Mouse (Mus musculus): ENCODE data around the gene Nelfb.

Nelfb gene

GRCm38 (mm10) chr2:25197946-25198345 is 13.3 kb downstream of the Nelfb start:
- no peak for DNase-seq (ENCODE audit: extremely low spot score, low read depth, low spot score)

- DNase-seq (ENCODE audit: extremely low spot score, low read depth, low spot score) = no peak
These were observed 14.1 kb downstream of the Nelfb start for GRCm38 (mm10) chr2:25197191-25197590.

GRCm38 (mm10) chr2:25196172-25196954 is 14.9 kb downstream of the Nelfb start, which contains the start of gene Tor4a:
TSS of gene Tor4a (minus strand) at chr2:25196886.
- DNase-seq (ENCODE audit: extremely low spot score, low read depth, low spot score) = no peak

GRCm38 (mm10) chr2:25195211-25196156 is 15.8 kb downstream of the Nelfb start:
- no peak for DNase-seq (ENCODE audit: extremely low spot score, low read depth, low spot score)

GRCm38 (mm10) chr2:25194486-25195171 is 16.7 kb downstream of the Nelfb start:
- no peak for DNase-seq (ENCODE audit: extremely low spot score, low read depth, low spot score)

GRCm38 (mm10) chr2:25194006-25194405 is 17.3 kb downstream of the Nelfb start:
- no peak for DNase-seq (ENCODE audit: extremely low spot score, low read depth, low spot score)

GRCm38 (mm10) chr2:25193330-25193770 is 17.9 kb downstream of the Nelfb start:
- DNase-seq (ENCODE audit: extremely low spot score, low read depth, low spot score) = peak; percentile 84

- DNase-seq (ENCODE audit: extremely low spot score, low read depth, low spot score) = no peak
These were observed 23.4 kb downstream of the Nelfb start for GRCm38 (mm10) chr2:25187841-25188240.

GRCm38 (mm10) chr2:25186575-25186930 is 24.7 kb downstream of the Nelfb start:
- no peak for DNase-seq (ENCODE audit: extremely low spot score, low read depth, low spot score)

- no peak for DNase-seq (ENCODE audit: extremely low spot score, low read depth, low spot score)
These were observed 25.4 kb downstream of the Nelfb start for GRCm38 (mm10) chr2:25185625-25186574.

GRCm38 (mm10) chr2:25184496-25184895 is 26.8 kb downstream of the Nelfb start:
- DNase-seq (ENCODE audit: extremely low spot score, low read depth, low spot score) = no peak

- no peak for DNase-seq (ENCODE audit: extremely low spot score, low read depth, low spot score)
These were observed 28.0 kb downstream of the Nelfb start for GRCm38 (mm10) chr2:25183336-25183735.

GRCm38 (mm10) chr2:25182664-25183063 is 28.6 kb downstream of the Nelfb start:
- no peak for DNase-seq (ENCODE audit: extremely low spot score, low read depth, low spot score)

GRCm38 (mm10) chr2:25181891-25182397 is 29.3 kb downstream of the Nelfb start:
- no peak for DNase-seq (ENCODE audit: extremely low spot score, low read depth, low spot score)

GRCm38 (mm10) chr2:25180973-25181890 is 30.1 kb downstream of the Nelfb start:
- no peak for DNase-seq (ENCODE audit: extremely low spot score, low read depth, low spot score)

GRCm38 (mm10) chr2:25180478-25180903 is 30.8 kb downstream of the Nelfb start, which contains the start of gene Nrarp:
TSS of gene Nrarp (plus strand) at chr2:25180758.
- DNase-seq (ENCODE audit: extremely low spot score, low read depth, low spot score) = no peak

- no peak for DNase-seq (ENCODE audit: extremely low spot score, low read depth, low spot score)
These were observed 31.6 kb downstream of the Nelfb start for GRCm38 (mm10) chr2:25179566-25180217.

- no peak for DNase-seq (ENCODE audit: extremely low spot score, low read depth, low spot score)
These were observed 32.9 kb downstream of the Nelfb start for GRCm38 (mm10) chr2:25178285-25178972.

Measured in hindlimb bud, embryonic 11.5 days (tissue).